24 mouse cellular contexts compared by ENCODE assay signal in the genomic region with DNA sequence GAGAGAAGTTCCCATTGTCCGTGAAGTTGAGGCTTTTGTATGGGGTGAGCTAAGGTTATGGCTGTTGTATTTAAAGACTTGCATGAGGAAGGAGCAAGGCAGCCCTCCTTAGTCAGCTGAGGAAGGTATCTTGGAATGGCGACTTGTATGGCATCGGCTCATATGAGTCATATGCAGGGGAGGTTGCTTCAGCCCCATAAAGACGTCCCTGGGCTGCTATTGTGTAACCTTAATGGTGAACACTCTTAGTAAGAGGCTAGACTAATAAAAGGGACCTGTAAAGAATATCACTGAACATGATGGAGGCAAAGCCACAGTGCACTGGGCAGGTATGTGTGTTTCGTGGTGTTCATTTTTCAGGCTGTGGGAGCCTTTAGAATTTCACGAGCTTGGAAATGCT.
"Had no signal": no experiment of that assay in that cellular context is flagged by ENCODE, and none has a peak within 500 bp of the region (broad histone marks: within the 10 kb centered on the region; RNA-seq: fewer than 3 reads in every experiment).

No protein-coding gene starts in this region.

- DNase-seq: cerebellum, adult 9-10 months; cerebellum, adult 9-11 months; cerebellum, postnatal 14 days; cerebellum, postnatal 25 days; embryo, embryonic 11 days; forebrain, postnatal 0 days; gastrocnemius, adult 2 months; gastrocnemius, postnatal 10 days; gastrocnemius, postnatal 14 days; gastrocnemius, postnatal 25 days; gastrocnemius, postnatal 36 days; heart, adult 11 months; heart, adult 18-20 months; heart, adult 2 months had no signal

- H3K36me3 ChIP-seq: embryonic facial prominence, embryonic 10.5 days; embryonic facial prominence, embryonic 12.5 days; embryonic facial prominence, embryonic 13.5 days; embryonic facial prominence, embryonic 15.5 days; forebrain, embryonic 10.5 days; forebrain, embryonic 12.5 days; forebrain, embryonic 15.5 days; heart, embryonic 10.5 days had no signal

- H3K27me3 ChIP-seq: embryonic facial prominence, embryonic 12.5 days; embryonic facial prominence, embryonic 13.5 days; embryonic facial prominence, embryonic 15.5 days; forebrain, embryonic 12.5 days; forebrain, embryonic 13.5 days; forebrain, embryonic 15.5 days had no signal

- H3K4me2 ChIP-seq: embryonic facial prominence, embryonic 12.5 days; embryonic facial prominence, embryonic 13.5 days; embryonic facial prominence, embryonic 15.5 days; forebrain, embryonic 12.5 days; forebrain, embryonic 13.5 days; forebrain, embryonic 15.5 days had no signal

- H3K4me3 ChIP-seq: embryonic facial prominence, embryonic 10.5 days; embryonic facial prominence, embryonic 12.5 days; embryonic facial prominence, embryonic 13.5 days; embryonic facial prominence, embryonic 15.5 days; erythroblast, embryonic 14.5 days; forebrain, embryonic 10.5 days; forebrain, embryonic 12.5 days; forebrain, embryonic 13.5 days; forebrain, embryonic 15.5 days; gastrocnemius, adult 2 months; heart, adult 2 months; heart, embryonic 10.5 days had no signal
